Mouse (Mus musculus) liver, adult 2 months (tissue): ENCODE results near the gene Cenpo.

ENCODE experiments used
- CTCF ChIP-seq: fragments of 200-500 bp; IDR thresholded peaks from 2 replicates; pipeline ENCODE4 v1.5.1; 2011; ENCODE audit warnings: low read depth, low read length, control low read depth
- POLR2A ChIP-seq: fragments of 200-500 bp; IDR thresholded peaks from 2 replicates; pipeline ENCODE4 v1.6.1; 2011; ENCODE audit warnings: low read length, control low read depth; ENCODE audit not compliant: insufficient read depth; ENCODE audit errors: extremely low read depth

- TF ChIP-seq CTCF (no peak), POLR2A (no peak)
Observed at GRCm38 (mm10) chr12:4201454-4202200, 32.5 kb downstream of the Cenpo start.
